Mouse (Mus musculus) kidney, postnatal 0 days (tissue): ENCODE measurements around the gene Smarcd3. TPM values are rescaled to one million over a fixed set of nuclear protein-coding genes. Genes with fewer than 3 reads are reported as not detected.

Source experiments
- ATAC-seq: fragments of 200-750 bp; cut with Nextera tagmentation; replicated peaks from 2 replicates; pipeline ENCODE4 v1.8.0; 2017; ENCODE audit warnings: low read depth, moderate number of reproducible peaks, moderate TSS enrichment, moderate library complexity; ENCODE audit not compliant: low FRiP score
- DNase-seq: peaks from one replicate; pipeline ENCODE4 v3.0.0-alpha.2; 2016; ENCODE audit warnings: low spot score
- H3K27ac ChIP-seq: fragments of 300-500 bp; sonication (generic); 2 replicates; pipeline ENCODE4 v1.5.1; 2014; ENCODE audit warnings: mild to moderate bottlenecking
- H3K27me3 ChIP-seq: fragments of 300-500 bp; sonication (generic); 2 replicates; pipeline ENCODE4 v1.6.1; 2014; ENCODE audit warnings: low read length, mixed read lengths; ENCODE audit not compliant: insufficient read depth
- H3K36me3 ChIP-seq: fragments of 300-500 bp; sonication (generic); 2 replicates; pipeline ENCODE4 v1.6.1; 2014; ENCODE audit warnings: low read length, mixed read lengths; ENCODE audit not compliant: insufficient read depth
- H3K4me1 ChIP-seq: fragments of 300-500 bp; sonication (generic); replicated peaks from 2 replicates; pipeline ENCODE4 v1.6.1; 2014; ENCODE audit warnings: antibody characterized with exemption, low read length, mixed read lengths; ENCODE audit not compliant: insufficient read depth
- H3K4me2 ChIP-seq: fragments of 300-500 bp; sonication (generic); 2 replicates; pipeline ENCODE4 v1.6.1; 2014; ENCODE audit warnings: mild to moderate bottlenecking, low read length, moderate library complexity, mixed read lengths
- H3K4me3 ChIP-seq: fragments of 300-500 bp; sonication (generic); replicated peaks from 2 replicates; pipeline ENCODE4 v1.5.1; 2014; ENCODE audit warnings: low read depth, low read length
- H3K9ac ChIP-seq: fragments of 300-500 bp; sonication (generic); 2 replicates; pipeline ENCODE4 v1.6.1; 2014; ENCODE audit warnings: low read depth, low read length
- H3K9me3 ChIP-seq: fragments of 300-500 bp; sonication (generic); replicated peaks from 2 replicates; pipeline ENCODE4 v1.6.1; 2016; ENCODE audit warnings: low read length, inconsistent platforms, mixed read lengths
- CTCF ChIP-seq: IDR thresholded peaks from 2 replicates; pipeline ENCODE4 v1.5.1; 2016; ENCODE audit warnings: antibody characterized with exemption, low read depth, mild to moderate bottlenecking, moderate library complexity
- WGBS: fragments of 180-500 bp; shearing (Covaris S2); extraction: QIAGEN DNeasy Blood & Tissue Kit; methylation state at CpG from one replicate; pipeline ENCODE4 v1.1.7; 2014; 5-methylcytosine and 5-hydroxymethylcytosine counted together
- polyA plus RNA-seq: library from polyadenylated mRNA; unstranded; fragments of >200 nt; fragmentation: Nextera tagmentation; extraction: Ambion mirVana; gene quantifications from 2 replicates; pipeline ENCODE4 v1.2.1, GENCODE M21; 2015

The Smarcd3 gene
- polyA plus RNA-seq, 1 experiment from 2014 or later: 19.7 TPM

- TF ChIP-seq CTCF: no peak
- H3K9me3 ChIP-seq: no peaks in the 10 kb centered on the region
- no peaks in the 10 kb centered on the region for H3K36me3 ChIP-seq
- ATAC-seq: no peak
- 44% methylated on average over 7 of the region's 7 CpGs for WGBS
- H3K27me3 ChIP-seq: no peaks in the 10 kb centered on the region
- DNase-seq: no peak
- no peak overlapping the region for H3K27ac ChIP-seq
- H3K4me2 ChIP-seq: no peak overlapping the region
- H3K4me3 ChIP-seq: no peak overlapping the region
- no peaks in the 10 kb centered on the region for H3K4me1 ChIP-seq
- H3K9ac ChIP-seq: no peak overlapping the region
Observed at GRCm38 (mm10) chr5:24611366-24612301, 12.6 kb downstream of the Smarcd3 start.

- Histone ChIP-seq H3K4me2 (no peak overlapping the region), H3K27me3 (no peaks in the 10 kb centered on the region), H3K9ac (no peak overlapping the region), H3K4me1 (peaks cover 9% of the 10 kb centered on the region), H3K27ac (no peak overlapping the region), H3K9me3 (no peaks in the 10 kb centered on the region), H3K36me3 (no peaks in the 10 kb centered on the region), H3K4me3 (no peak overlapping the region)
- ATAC-seq (no peak), DNase-seq (no peak)
- TF ChIP-seq CTCF: no peak
- 46% methylated on average over 5 of the region's 5 CpGs for WGBS
Observed at GRCm38 (mm10) chr5:24609388-24609787, 14.8 kb downstream of the Smarcd3 start.

- no peak overlapping the region for H3K4me3 ChIP-seq
- no peaks in the 10 kb centered on the region for H3K9me3 ChIP-seq
- ATAC-seq: no peak
- H3K4me2 ChIP-seq: peak overlapping the region; percentile 8
- WGBS: 37% methylated on average over 14 of the region's 14 CpGs
- H3K4me1 ChIP-seq: peaks cover 32% of the 10 kb centered on the region
- 0 out of 2 replicates have a peak, but pooled peaks have one; percentile 10 for TF ChIP-seq CTCF
- no peaks in the 10 kb centered on the region for H3K27me3 ChIP-seq
- H3K36me3 ChIP-seq: no peaks in the 10 kb centered on the region
- H3K27ac ChIP-seq: 0 out of 2 replicates have a peak overlapping the region, but pooled peaks have one; percentile 39
- no peak for DNase-seq
- 0 out of 2 replicates have a peak overlapping the region, but pooled peaks have one; percentile 82 for H3K9ac ChIP-seq
Observed at GRCm38 (mm10) chr5:24605980-24606665, 18.1 kb downstream of the Smarcd3 start.

- 11% methylated on average over 6 of the region's 6 CpGs for WGBS
- no peaks in the 10 kb centered on the region for H3K36me3 ChIP-seq
- peak overlapping the region; percentile 93 for H3K27ac ChIP-seq
- no peak for ATAC-seq
- H3K4me2 ChIP-seq: peak overlapping the region; percentile 55
- DNase-seq: no peak
- peaks cover 36% of the 10 kb centered on the region for H3K4me1 ChIP-seq
- H3K4me3 ChIP-seq: peak overlapping the region; percentile 74
- H3K27me3 ChIP-seq: no peaks in the 10 kb centered on the region
- peak overlapping the region; percentile 82 for H3K9ac ChIP-seq
- no peak for TF ChIP-seq CTCF
- no peaks in the 10 kb centered on the region for H3K9me3 ChIP-seq
Observed at GRCm38 (mm10) chr5:24605321-24605979, 18.8 kb downstream of the Smarcd3 start.

GRCm38 (mm10) chr5:24604656-24605100, 19.5 kb downstream of the Smarcd3 start:
- H3K27me3 ChIP-seq: no peaks in the 10 kb centered on the region
- peak overlapping the region; percentile 74 for H3K4me3 ChIP-seq
- no peaks in the 10 kb centered on the region for H3K36me3 ChIP-seq
- peak overlapping the region; percentile 82 for H3K9ac ChIP-seq
- H3K4me1 ChIP-seq: peaks cover 36% of the 10 kb centered on the region
- no peaks in the 10 kb centered on the region for H3K9me3 ChIP-seq
- TF ChIP-seq CTCF: peak; percentile 53; the same call in 1 of the 2 replicates
- peak overlapping the region; percentile 55 for H3K4me2 ChIP-seq
- ATAC-seq (peak; percentile 72), DNase-seq (peak; percentile 97)
- peak overlapping the region; percentile 93 for H3K27ac ChIP-seq
- under 1% methylated on average over 39 of the region's 46 CpGs for WGBS
